Mouse (Mus musculus) heart, embryonic 14.5 days (tissue): Measurements from ENCODE around the gene Chil1. TPM values are rescaled to one million over a fixed set of nuclear protein-coding genes. Genes with fewer than 3 reads are reported as not detected.

Experiments used
- ATAC-seq: fragments of 200-750 bp; cut with Nextera tagmentation; 2 replicates; pipeline ENCODE4 v1.8.0; 2017; ENCODE audit warnings: low read depth, moderate TSS enrichment; ENCODE audit not compliant: insufficient number of reproducible peaks, insufficient read depth, low FRiP score
- H3K27ac ChIP-seq, 2 experiments: fragments of 200-500 bp in 1 of 2; fragments of 300-500 bp in 1 of 2; sonication (generic) in 1 of 2; replicated peaks in 1 of 2; 2 replicates each; pipeline ENCODE4 v1.5.1; 2012 to 2014; ENCODE audit warnings: low read depth in 2 of 2, low read length in 2 of 2, control low read depth in 1 of 2, mild to moderate bottlenecking in 1 of 2, mixed read lengths in 1 of 2; ENCODE audit not compliant: control insufficient read depth in 1 of 2, insufficient read depth in 1 of 2
- H3K27me3 ChIP-seq: fragments of 300-500 bp; sonication (generic); 2 replicates; pipeline ENCODE4 v1.6.1; 2014; ENCODE audit warnings: mild to moderate bottlenecking, low read length, control low read depth; ENCODE audit not compliant: control insufficient read depth, insufficient read depth
- H3K36me3 ChIP-seq: fragments of 300-500 bp; sonication (generic); 2 replicates; pipeline ENCODE4 v1.6.1; 2014; ENCODE audit warnings: mild to moderate bottlenecking, control low read depth, low read length, mixed read lengths; ENCODE audit not compliant: control insufficient read depth, insufficient read depth
- H3K4me1 ChIP-seq, 2 experiments: fragments of 200-500 bp in 1 of 2; fragments of 300-500 bp in 1 of 2; sonication (generic) in 1 of 2; 2 replicates each; pipeline ENCODE4 v1.6.1; 2012 to 2014; ENCODE audit warnings: low read length in 2 of 2, control low read depth in 1 of 2, mixed read lengths in 1 of 2; ENCODE audit not compliant: control insufficient read depth in 2 of 2, insufficient read depth in 2 of 2
- H3K4me2 ChIP-seq: fragments of 300-500 bp; sonication (generic); 2 replicates; pipeline ENCODE4 v1.6.1; 2014; ENCODE audit warnings: mild to moderate bottlenecking, low read length
- H3K4me3 ChIP-seq, 2 experiments: fragments of 200-500 bp in 1 of 2; fragments of 300-500 bp in 1 of 2; sonication (generic) in 1 of 2; 2 replicates each; pipeline ENCODE4 v1.5.1; 2012 to 2014; ENCODE audit warnings: low read length in 2 of 2, mild to moderate bottlenecking in 2 of 2, control low read depth in 1 of 2, low read depth in 1 of 2, moderate library complexity in 1 of 2; ENCODE audit not compliant: control insufficient read depth in 1 of 2, insufficient read depth in 1 of 2
- H3K9ac ChIP-seq: fragments of 300-500 bp; sonication (generic); 2 replicates; pipeline ENCODE4 v1.6.1; 2014; ENCODE audit warnings: mild to moderate bottlenecking, low read length
- H3K9me3 ChIP-seq: fragments of 300-500 bp; sonication (generic); 2 replicates; pipeline ENCODE4 v1.6.1; 2016; ENCODE audit warnings: low read length, control low read depth; ENCODE audit not compliant: control insufficient read depth
- WGBS: fragments of 180-500 bp; shearing (Covaris S2); extraction: QIAGEN DNeasy Blood & Tissue Kit; methylation state at CpG from one replicate; pipeline ENCODE4 v1.1.7; 2014; 5-methylcytosine and 5-hydroxymethylcytosine counted together
- polyA plus RNA-seq: library from polyadenylated mRNA; unstranded; fragments of >200 nt; fragmentation: Nextera tagmentation; extraction: Ambion mirVana; gene quantifications from 2 replicates; pipeline ENCODE4 v1.2.1, GENCODE M21; 2014

The Chil1 gene
- polyA plus RNA-seq, 1 experiment from 2014 or later, result 1.5 TPM

DNA sequence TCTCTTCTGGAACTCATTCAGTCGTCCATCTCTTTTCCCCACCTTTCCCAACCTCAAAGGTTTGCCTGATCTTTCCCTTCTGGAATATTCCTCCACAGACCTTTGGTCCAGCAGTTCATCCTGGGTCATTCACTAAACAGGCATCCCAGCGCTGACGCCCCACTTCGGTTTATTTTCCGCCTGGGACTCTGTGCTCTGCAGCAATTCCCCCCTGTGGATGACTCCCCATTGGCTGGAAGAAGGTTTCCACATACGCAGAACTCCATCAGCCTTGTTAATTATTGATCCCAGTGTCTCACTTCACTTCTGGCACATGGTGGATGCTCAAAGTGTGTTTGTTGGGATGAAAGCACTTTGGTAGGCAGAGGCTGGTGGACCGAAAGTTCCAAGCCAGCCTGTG lies 18.5 kb upstream of the Chil1 start:
- WGBS, result 89% methylated on average over 7 of the region's 7 CpGs

DNA sequence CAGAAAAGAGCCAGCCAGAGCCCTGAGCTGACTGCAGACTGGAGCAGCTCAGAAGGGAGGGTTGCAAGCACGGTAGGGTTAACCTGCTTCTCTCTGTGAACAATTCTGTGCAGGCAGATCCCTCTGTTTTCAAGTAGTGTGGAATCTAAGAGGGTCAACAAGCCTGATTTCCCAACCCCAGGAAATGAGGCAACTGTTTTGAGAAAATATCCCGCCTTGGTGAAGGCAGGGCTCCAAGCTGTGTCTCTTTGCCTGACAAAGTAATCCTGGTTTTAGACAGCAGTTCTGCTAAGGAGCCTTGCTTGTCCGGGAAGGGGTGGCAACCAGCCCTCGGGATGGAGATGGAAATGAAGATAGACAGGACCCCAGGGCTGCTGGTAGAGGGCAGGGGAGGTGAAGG lies 17.5 kb upstream of the Chil1 start:
- H3K36me3 ChIP-seq, result no peaks in the 10 kb centered on the region
- no peak for ATAC-seq
- H3K4me3 ChIP-seq, result no peak overlapping the region
- no peak overlapping the region for H3K4me2 ChIP-seq
- 0 out of 2 replicates have a peak, but pooled peaks cover 2% of the 10 kb centered on the region for H3K9me3 ChIP-seq
- no peaks in the 10 kb centered on the region for H3K27me3 ChIP-seq
- H3K9ac ChIP-seq, result no peak overlapping the region
- WGBS, result 65% methylated on average over 4 of the region's 4 CpGs
- H3K4me1 ChIP-seq, result peaks cover 2 to 10% of the 10 kb centered on the region in 2 experiments; a peak in 2 of 4 replicates
- H3K27ac ChIP-seq, result no peak overlapping the region

More for the DNA sequence above, 18.5 kb upstream of the Chil1 start:
- Histone ChIP-seq H3K4me3 (no peak overlapping the region), H3K4me2 (no peak overlapping the region), H3K4me1 (peaks cover 2 to 10% of the 10 kb centered on the region in 2 experiments; a peak in 2 of 4 replicates), H3K27ac (no peak overlapping the region), H3K27me3 (no peaks in the 10 kb centered on the region), H3K9me3 (0 out of 2 replicates have a peak, but pooled peaks cover 2% of the 10 kb centered on the region), H3K36me3 (no peaks in the 10 kb centered on the region), H3K9ac (no peak overlapping the region)
- ATAC-seq, result no peak

DNA sequence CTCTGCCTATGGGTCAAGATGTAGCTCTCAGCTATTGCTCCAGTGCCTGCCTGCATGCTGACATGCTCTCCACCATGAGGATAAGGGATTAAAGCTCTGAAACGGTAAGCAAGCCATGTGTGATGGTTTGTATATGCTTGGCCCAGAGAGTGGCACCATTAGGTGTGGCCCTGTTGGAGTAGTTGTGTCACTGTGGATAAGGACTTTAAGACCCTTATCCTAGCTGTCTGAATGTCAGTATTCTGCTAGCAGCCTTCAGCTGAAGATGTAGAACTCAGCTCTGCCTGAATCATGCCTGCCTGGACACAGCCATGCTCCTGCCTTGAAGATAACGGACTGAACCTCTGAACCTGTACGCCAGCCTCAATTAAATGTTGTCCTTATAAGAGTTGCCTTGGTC lies 15.4 kb upstream of the Chil1 start:
- no peak overlapping the region for H3K4me3 ChIP-seq
- ATAC-seq, result no peak
- H3K9ac ChIP-seq, result no peak overlapping the region
- H3K9me3 ChIP-seq, result 0 out of 2 replicates have a peak, but pooled peaks cover 2% of the 10 kb centered on the region
- H3K27ac ChIP-seq, result no peak overlapping the region
- peaks cover 2 to 10% of the 10 kb centered on the region in 2 experiments; a peak in 2 of 4 replicates for H3K4me1 ChIP-seq
- no peaks in the 10 kb centered on the region for H3K27me3 ChIP-seq
- no peaks in the 10 kb centered on the region for H3K36me3 ChIP-seq
- 92% methylated on average over 3 of the region's 3 CpGs for WGBS
- H3K4me2 ChIP-seq, result no peak overlapping the region

DNA sequence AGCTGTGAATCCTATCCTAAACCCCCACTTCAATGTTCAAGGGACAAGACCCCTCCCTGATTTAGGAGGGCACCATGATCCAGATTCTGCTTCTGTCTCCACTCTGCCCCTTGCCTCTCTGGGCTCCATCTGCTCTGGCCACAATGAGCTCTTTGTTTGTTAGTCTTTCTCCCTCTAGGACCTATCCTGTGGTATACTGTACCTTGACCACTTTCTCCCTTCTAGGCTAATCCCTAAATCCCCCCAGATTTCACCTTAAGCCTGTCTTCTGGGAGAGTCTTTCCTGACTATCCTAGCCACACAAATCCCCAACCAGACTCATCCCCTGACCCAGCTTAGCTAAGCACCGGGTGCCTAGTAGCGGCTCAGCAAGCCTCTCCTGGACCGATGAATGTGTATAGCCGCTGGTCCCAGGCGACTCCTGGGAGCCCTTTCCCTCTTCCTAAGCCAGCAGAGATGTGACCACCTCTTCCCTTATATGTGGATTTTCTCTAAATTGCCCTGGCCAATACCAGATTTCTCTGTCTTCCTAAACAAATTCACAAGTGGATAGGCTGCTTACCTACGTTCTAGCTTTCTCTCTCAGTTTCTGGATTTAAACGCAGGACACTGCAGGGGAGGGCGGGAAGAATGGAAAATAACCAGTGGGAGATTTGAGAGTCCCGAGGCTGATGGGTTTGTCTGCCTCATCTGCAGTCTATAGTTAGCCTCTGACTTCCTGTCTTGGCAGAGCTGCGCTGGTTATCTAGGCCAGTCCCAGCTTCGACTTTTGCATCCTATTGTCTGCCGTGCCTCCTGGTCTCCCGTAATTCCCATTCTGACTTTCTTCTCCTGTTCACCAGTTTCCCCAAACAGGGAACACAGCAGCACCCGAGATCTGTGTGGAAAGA lies 14.3 kb upstream of the Chil1 start:
- 0 out of 2 replicates have a peak, but pooled peaks cover 2% of the 10 kb centered on the region for H3K9me3 ChIP-seq
- H3K27me3 ChIP-seq, result no peaks in the 10 kb centered on the region
- H3K27ac ChIP-seq, result peak overlapping the region in 1 of 2 experiments; percentile 8; a peak in 1 of 4 replicates
- peaks cover 2 to 10% of the 10 kb centered on the region in 2 experiments; a peak in 2 of 4 replicates for H3K4me1 ChIP-seq
- H3K4me3 ChIP-seq, result no peak overlapping the region
- peak overlapping the region; percentile 17 for H3K4me2 ChIP-seq
- H3K36me3 ChIP-seq, result no peaks in the 10 kb centered on the region
- 25% methylated on average over 14 of the region's 14 CpGs for WGBS
- peak overlapping the region; percentile 30; the same call in 1 of the 2 replicates for H3K9ac ChIP-seq
- no peak for ATAC-seq

DNA sequence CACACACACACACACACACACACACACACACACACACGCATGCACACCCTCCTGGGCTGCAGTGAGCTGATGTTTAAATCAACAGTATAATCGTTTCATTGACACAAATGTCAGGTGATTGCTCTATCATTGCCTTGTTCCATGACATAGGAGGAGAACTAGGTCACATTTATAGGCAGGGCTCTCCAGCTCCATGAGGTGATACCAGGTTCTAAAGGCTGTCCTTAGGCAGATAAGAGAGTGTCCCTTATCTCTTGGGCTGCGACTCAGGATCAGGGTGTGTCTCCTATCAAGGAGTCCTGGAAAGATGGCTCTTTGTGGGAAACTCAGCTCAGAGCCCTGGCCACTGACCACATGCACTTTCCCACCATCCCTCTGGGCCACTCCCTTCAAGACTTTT lies 13.4 kb upstream of the Chil1 start:
- WGBS, result 47% methylated on average over 3 of the region's 3 CpGs
- Histone ChIP-seq H3K9ac (no peak overlapping the region), H3K27ac (no peak overlapping the region), H3K27me3 (no peaks in the 10 kb centered on the region), H3K9me3 (0 out of 2 replicates have a peak, but pooled peaks cover 2% of the 10 kb centered on the region), H3K4me3 (no peak overlapping the region), H3K4me1 (peaks cover 2 to 10% of the 10 kb centered on the region in 2 experiments; a peak in 2 of 4 replicates), H3K4me2 (no peak overlapping the region), H3K36me3 (no peaks in the 10 kb centered on the region)
- no peak for ATAC-seq

DNA sequence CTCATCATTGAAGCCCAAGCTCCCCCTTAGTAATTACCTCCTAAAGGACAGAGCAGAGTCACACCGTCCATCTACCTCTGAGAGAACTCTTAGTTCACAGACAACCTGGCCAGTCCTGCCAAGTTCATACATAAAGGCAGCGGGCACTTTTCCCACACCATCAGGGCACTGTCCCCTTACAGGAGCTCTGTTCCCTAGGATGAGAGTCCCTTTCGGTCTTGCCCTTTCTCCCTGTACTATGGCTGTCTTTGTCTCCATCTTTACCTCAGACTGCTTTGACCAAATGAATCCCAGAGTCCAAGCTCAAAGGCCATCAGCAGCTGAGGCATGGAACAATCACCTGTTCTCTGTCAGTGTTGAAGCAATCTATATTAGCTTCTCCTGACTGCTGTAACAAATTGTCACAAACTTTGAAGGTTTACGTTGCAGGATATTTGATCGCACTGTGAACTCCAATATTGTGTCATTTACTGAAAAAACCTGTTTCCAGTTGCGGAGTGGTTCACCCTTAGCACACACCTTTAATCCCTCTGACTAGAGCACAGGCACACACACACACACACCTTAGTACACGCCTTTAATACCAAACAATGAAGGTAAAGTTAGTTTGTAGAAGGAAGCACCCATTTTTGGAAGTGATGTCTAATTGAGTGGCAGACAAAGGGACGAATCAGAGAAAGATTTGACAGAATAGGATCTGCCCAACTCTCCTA lies 12.8 kb upstream of the Chil1 start:
- peaks cover 2 to 10% of the 10 kb centered on the region in 2 experiments; a peak in 2 of 4 replicates for H3K4me1 ChIP-seq
- H3K4me3 ChIP-seq, result no peak overlapping the region
- H3K27ac ChIP-seq, result no peak overlapping the region
- no peaks in the 10 kb centered on the region for H3K27me3 ChIP-seq
- 90% methylated on average over 8 of the region's 8 CpGs for WGBS
- no peak overlapping the region for H3K9ac ChIP-seq
- no peaks in the 10 kb centered on the region for H3K36me3 ChIP-seq
- 0 out of 2 replicates have a peak, but pooled peaks cover 2% of the 10 kb centered on the region for H3K9me3 ChIP-seq
- no peak for ATAC-seq
- H3K4me2 ChIP-seq, result no peak overlapping the region

DNA sequence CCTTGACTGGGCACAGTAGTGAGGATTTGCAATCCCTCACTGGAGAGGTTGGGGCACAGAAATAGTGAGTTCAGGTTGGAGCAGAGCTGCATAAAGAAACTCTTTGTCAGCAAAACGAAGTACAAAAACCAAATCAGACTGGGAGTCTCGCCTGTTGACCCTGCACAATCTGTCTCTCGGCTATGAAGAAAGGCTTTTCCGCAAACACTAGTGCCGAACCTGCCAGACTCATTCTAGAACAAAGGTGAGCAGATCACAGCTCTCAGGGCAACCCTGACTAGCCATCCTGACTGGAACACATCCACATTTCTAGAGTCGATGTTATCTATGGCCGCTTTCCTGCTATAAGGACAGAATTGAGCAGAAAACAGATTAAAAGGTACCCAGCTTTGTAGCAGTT lies 8.9 kb upstream of the Chil1 start:
- H3K36me3 ChIP-seq, result no peaks in the 10 kb centered on the region
- H3K9me3 ChIP-seq, result no peaks in the 10 kb centered on the region
- no peak for ATAC-seq
- H3K4me1 ChIP-seq, result peaks cover under 1 to 4% of the 10 kb centered on the region in 2 experiments; a peak in 2 of 4 replicates
- no peaks in the 10 kb centered on the region for H3K27me3 ChIP-seq
- H3K27ac ChIP-seq, result no peak overlapping the region
- no peak overlapping the region for H3K4me2 ChIP-seq
- H3K4me3 ChIP-seq, result no peak overlapping the region
- whole genome bisulfite sequencing, result 67% methylated on average over 7 of the region's 7 CpGs
- H3K9ac ChIP-seq, result no peak overlapping the region
